Mouse (Mus musculus) kidney, embryonic 14.5 days (tissue): ENCODE results near the gene Mrpl18. TPM values are rescaled to one million over a fixed set of nuclear protein-coding genes. Genes with fewer than 3 reads are reported as not detected.
A peak's percentile ranks its signal among the peaks of the same experiment; 100 is the strongest.

Experiments
- ATAC-seq: fragments of 200-750 bp; cut with Nextera tagmentation; 2 replicates; pipeline ENCODE4 v1.8.0; 2017; ENCODE audit warnings: moderate number of reproducible peaks, mild to moderate bottlenecking, moderate TSS enrichment, moderate library complexity; ENCODE audit not compliant: low FRiP score, low TSS enrichment
- H3K27ac ChIP-seq: fragments of 300-500 bp; sonication (generic); 2 replicates; pipeline ENCODE4 v1.5.1; 2014; ENCODE audit warnings: low read depth, mild to moderate bottlenecking, low read length, moderate library complexity, mixed read lengths
- H3K27me3 ChIP-seq: fragments of 300-500 bp; sonication (generic); 2 replicates; pipeline ENCODE4 v1.6.1; 2014; ENCODE audit warnings: mild to moderate bottlenecking, low read length; ENCODE audit not compliant: control insufficient read depth, insufficient read depth
- H3K36me3 ChIP-seq: fragments of 300-500 bp; sonication (generic); 2 replicates; pipeline ENCODE4 v1.6.1; 2014; ENCODE audit warnings: low read length, mixed read lengths; ENCODE audit not compliant: control insufficient read depth, insufficient read depth
- H3K4me1 ChIP-seq: fragments of 300-500 bp; sonication (generic); 2 replicates; pipeline ENCODE4 v1.6.1; 2014; ENCODE audit warnings: low read length, mixed read lengths; ENCODE audit not compliant: control insufficient read depth, insufficient read depth
- H3K4me2 ChIP-seq: fragments of 300-500 bp; sonication (generic); replicated peaks from 2 replicates; pipeline ENCODE4 v1.6.1; 2014; ENCODE audit warnings: low read depth, mild to moderate bottlenecking, low read length
- H3K4me3 ChIP-seq: fragments of 300-500 bp; sonication (generic); 2 replicates; pipeline ENCODE4 v1.5.1; 2014; ENCODE audit warnings: mild to moderate bottlenecking, low read length
- H3K9ac ChIP-seq: fragments of 300-500 bp; sonication (generic); 2 replicates; pipeline ENCODE4 v1.6.1; 2014; ENCODE audit warnings: low read depth, mild to moderate bottlenecking, low read length, moderate library complexity
- H3K9me3 ChIP-seq: fragments of 300-500 bp; sonication (generic); 2 replicates; pipeline ENCODE4 v1.6.1; 2016; ENCODE audit warnings: low read length; ENCODE audit not compliant: control insufficient read depth
- WGBS: fragments of 180-500 bp; shearing (Covaris S2); extraction: QIAGEN DNeasy Blood & Tissue Kit; methylation state at CpG from one replicate; pipeline ENCODE4 v1.1.7; 2014; 5-methylcytosine and 5-hydroxymethylcytosine counted together
- polyA plus RNA-seq: library from polyadenylated mRNA; unstranded; fragments of >200 nt; fragmentation: Nextera tagmentation; extraction: Ambion mirVana; gene quantifications from 2 replicates; pipeline ENCODE4 v1.2.1, GENCODE M21; 2014

The Mrpl18 gene
- polyA plus RNA-seq, 1 experiment from 2014 or later: 186 TPM

- Histone ChIP-seq H3K27ac (peak overlapping the region; percentile 94), H3K4me2 (peak overlapping the region; percentile 47), H3K4me1 (peaks cover 5% of the 10 kb centered on the region; the same call in 1 of the 2 replicates), H3K27me3 (no peaks in the 10 kb centered on the region), H3K4me3 (peak overlapping the region; percentile 95), H3K36me3 (peaks cover 57% of the 10 kb centered on the region), H3K9me3 (no peaks in the 10 kb centered on the region), H3K9ac (peak overlapping the region; percentile 99)
- ATAC-seq: peak; percentile 64
- under 1% methylated on average over 40 of the region's 40 CpGs for WGBS
Measured at GRCm38 (mm10) chr17:12916588-12917380, 639 bp upstream of the Mrpl18 start.

GRCm38 (mm10) chr17:12915488-12915880 lies 661 bp downstream of the Mrpl18 start, which contains the start of gene Tcp1:
TSS of gene Tcp1 (plus strand) at chr17:12915701.
- H3K9ac ChIP-seq: peak within 1 kb of the TSS; percentile 99
- peak within 1 kb of the TSS; percentile 79 for H3K4me2 ChIP-seq
- peak within 1 kb of the TSS; percentile 95 for H3K4me3 ChIP-seq
- H3K36me3 ChIP-seq: peaks cover 57% of the 10 kb centered on the region
- H3K27ac ChIP-seq: peak within 1 kb of the TSS; percentile 94
- peak; percentile 13 for ATAC-seq
- no peaks in the 10 kb centered on the region for H3K27me3 ChIP-seq
- H3K4me1 ChIP-seq: peaks cover 5% of the 10 kb centered on the region; the same call in 1 of the 2 replicates
- WGBS: under 1% methylated on average over 18 of the region's 18 CpGs
- no peaks in the 10 kb centered on the region for H3K9me3 ChIP-seq

- Histone ChIP-seq H3K4me1 (peaks cover 5% of the 10 kb centered on the region; the same call in 1 of the 2 replicates), H3K4me2 (no peak overlapping the region), H3K27me3 (no peaks in the 10 kb centered on the region), H3K4me3 (no peak overlapping the region), H3K27ac (no peak overlapping the region), H3K36me3 (peaks cover 40% of the 10 kb centered on the region), H3K9me3 (no peaks in the 10 kb centered on the region), H3K9ac (no peak overlapping the region)
- no peak for ATAC-seq
- WGBS: 90% methylated on average over 8 of the region's 8 CpGs
Measured at GRCm38 (mm10) chr17:12910391-12910790, 5.8 kb downstream of the Mrpl18 start.

GRCm38 (mm10) chr17:12909361-12910280 lies 6.5 kb downstream of the Mrpl18 start, which contains the start of gene Pnldc1:
TSS of gene Pnldc1 (minus strand) at chr17:12910230.
- ATAC-seq: no peak
- Histone ChIP-seq H3K4me3 (no peak within 1 kb of the TSS), H3K4me1 (no peaks in the 10 kb centered on the region; the same call in 1 of the 2 replicates), H3K27me3 (no peaks in the 10 kb centered on the region), H3K4me2 (no peak within 1 kb of the TSS), H3K36me3 (peaks cover 45% of the 10 kb centered on the region), H3K9me3 (no peaks in the 10 kb centered on the region), H3K9ac (no peak within 1 kb of the TSS), H3K27ac (no peak within 1 kb of the TSS)
- 82% methylated on average over 35 of the region's 35 CpGs for WGBS

- ATAC-seq: no peak
- H3K4me3 ChIP-seq: no peak overlapping the region
- whole genome bisulfite sequencing: 90% methylated on average over 9 of the region's 9 CpGs
Measured at GRCm38 (mm10) chr17:12906436-12906835, 9.7 kb downstream of the Mrpl18 start.

GRCm38 (mm10) chr17:12905810-12906209 lies 10.3 kb downstream of the Mrpl18 start:
- Histone ChIP-seq H3K4me3 (no peak overlapping the region), H3K27ac (no peak overlapping the region), H3K4me2 (no peak overlapping the region), H3K36me3 (peaks cover 20% of the 10 kb centered on the region; the same call in 1 of the 2 replicates), H3K9ac (no peak overlapping the region), H3K27me3 (no peaks in the 10 kb centered on the region), H3K4me1 (no peaks in the 10 kb centered on the region), H3K9me3 (no peaks in the 10 kb centered on the region)
- WGBS: 88% methylated on average over 4 of the region's 4 CpGs
- no peak for ATAC-seq

More at GRCm38 (mm10) chr17:12906436-12906835, 9.7 kb downstream of the Mrpl18 start:
- no peak overlapping the region for H3K27ac ChIP-seq
- H3K36me3 ChIP-seq: peaks cover 27% of the 10 kb centered on the region; the same call in 1 of the 2 replicates
- H3K9me3 ChIP-seq: no peaks in the 10 kb centered on the region
- no peaks in the 10 kb centered on the region for H3K27me3 ChIP-seq
- H3K9ac ChIP-seq: no peak overlapping the region
- no peak overlapping the region for H3K4me2 ChIP-seq
- no peaks in the 10 kb centered on the region for H3K4me1 ChIP-seq

- H3K9ac ChIP-seq: no peak overlapping the region
- no peaks in the 10 kb centered on the region for H3K27me3 ChIP-seq
- H3K9me3 ChIP-seq: no peaks in the 10 kb centered on the region
- no peak for ATAC-seq
- H3K27ac ChIP-seq: no peak overlapping the region
- no peak overlapping the region for H3K4me3 ChIP-seq
- no peak overlapping the region for H3K4me2 ChIP-seq
- peaks cover 17% of the 10 kb centered on the region; the same call in 1 of the 2 replicates for H3K36me3 ChIP-seq
- no peaks in the 10 kb centered on the region for H3K4me1 ChIP-seq
- 81% methylated on average over 1 of the region's 1 CpGs for WGBS
Measured at GRCm38 (mm10) chr17:12904349-12904748, 11.8 kb downstream of the Mrpl18 start.

- H3K27ac ChIP-seq: no peak overlapping the region; the same call in 1 of the 2 replicates
- H3K4me3 ChIP-seq: no peak overlapping the region
- no peaks in the 10 kb centered on the region for H3K27me3 ChIP-seq
- H3K9me3 ChIP-seq: no peaks in the 10 kb centered on the region
- no peak overlapping the region for H3K9ac ChIP-seq
- H3K4me2 ChIP-seq: no peak overlapping the region
- WGBS: 36% methylated on average over 11 of the region's 12 CpGs
- ATAC-seq: no peak
- H3K36me3 ChIP-seq: peaks cover 17% of the 10 kb centered on the region; the same call in 1 of the 2 replicates
- no peaks in the 10 kb centered on the region for H3K4me1 ChIP-seq
Measured at GRCm38 (mm10) chr17:12903372-12904333, 12.5 kb downstream of the Mrpl18 start.
